Mouse (Mus musculus): ENCODE measurements around the gene Gopc.

DNA sequence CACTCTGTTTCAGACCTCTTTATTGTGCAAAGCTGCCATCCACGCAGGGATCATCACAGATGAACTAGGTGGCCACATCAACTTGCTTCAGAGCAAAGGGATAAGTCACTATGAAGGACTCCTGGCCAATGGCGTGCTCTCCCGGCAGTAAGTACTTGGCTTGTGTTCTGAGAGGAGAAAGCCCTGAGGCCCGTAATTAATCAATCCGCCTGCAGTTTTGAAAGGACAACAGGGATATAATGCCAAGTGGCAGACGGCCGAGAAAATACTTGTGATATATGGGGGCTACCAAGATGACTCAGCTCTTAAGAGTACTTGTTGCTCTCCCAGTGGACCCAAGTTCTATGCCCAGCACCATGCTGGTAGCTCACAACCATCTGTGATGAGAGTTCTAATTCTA, 77.3 kb downstream of the Gopc start:
- TF ChIP-seq POLR2A (IDR thresholded peaks at IDR 0.05; ENCODE audit: extremely low read depth, insufficient read depth, low read length) (no peak), CTCF (IDR thresholded peaks at IDR 0.05; ENCODE audit: low read depth, low read length) (no peak)

All from liver, adult 2 months (tissue).